Mouse (Mus musculus) small intestine, adult 2 months (tissue): ENCODE data around the gene Fbxl19. TPM values are rescaled to one million over a fixed set of nuclear protein-coding genes. Genes with fewer than 3 reads are reported as not detected.
"Not testable (repeated sequence)": the region's sequence is repeated elsewhere in the genome, so short reads cannot be mapped to it uniquely, and the experiment has no call there.

Experiments
- H3K27ac ChIP-seq: fragments of 200-500 bp; 2 replicates; pipeline ENCODE4 v1.5.1; 2012; ENCODE audit warnings: low read depth, low read length, control low read depth, inconsistent platforms; ENCODE audit not compliant: insufficient read depth
- H3K27me3 ChIP-seq: fragments of 200-500 bp; 2 replicates; pipeline ENCODE4 v1.6.1; 2012; ENCODE audit warnings: mild to moderate bottlenecking, moderate library complexity, low read length, inconsistent platforms; ENCODE audit not compliant: control insufficient read depth, insufficient read depth
- H3K36me3 ChIP-seq: fragments of 200-500 bp; 2 replicates; pipeline ENCODE4 v1.6.1; 2012; ENCODE audit warnings: mild to moderate bottlenecking, low read length, control low read depth, inconsistent platforms; ENCODE audit not compliant: control insufficient read depth, insufficient read depth
- H3K4me1 ChIP-seq: fragments of 200-500 bp; 2 replicates; pipeline ENCODE4 v1.6.1; 2012; ENCODE audit warnings: low read length, inconsistent platforms, mixed read lengths; ENCODE audit not compliant: control insufficient read depth, insufficient read depth, insufficient read length
- H3K4me3 ChIP-seq: fragments of 200-500 bp; 2 replicates; pipeline ENCODE4 v1.5.1; 2012; ENCODE audit warnings: low read depth, mild to moderate bottlenecking, control low read depth, inconsistent platforms, low read length, moderate library complexity
- CTCF ChIP-seq: fragments of 200-500 bp; IDR thresholded peaks from 2 replicates; pipeline ENCODE4 v1.5.1; 2012; ENCODE audit warnings: low read depth, mild to moderate bottlenecking, control low read depth, inconsistent platforms, low read length, moderate library complexity, mixed read lengths; ENCODE audit not compliant: insufficient replicate concordance, insufficient read length; ENCODE audit errors: extremely low read depth
- POLR2A ChIP-seq: fragments of 200-500 bp; IDR thresholded peaks from 2 replicates; pipeline ENCODE4 v1.6.1; 2012; ENCODE audit warnings: low read depth, mild to moderate bottlenecking, control low read depth, inconsistent platforms, low read length, moderate library complexity
- WGBS: fragments of 180-500 bp; shearing (Covaris S2); methylation state at CpG from one replicate; pipeline ENCODE4 v1.1.7; 2018; 5-methylcytosine and 5-hydroxymethylcytosine counted together
- polyA plus RNA-seq: library from polyadenylated mRNA; depleted of rRNA; stranded (reverse); fragments of >200 nt; gene quantifications from 2 replicates; pipeline ENCODE4 v1.2.3, GENCODE M21; 2012

Gene Fbxl19
- polyA plus RNA-seq, 1 experiment = 53.0 TPM

DNA sequence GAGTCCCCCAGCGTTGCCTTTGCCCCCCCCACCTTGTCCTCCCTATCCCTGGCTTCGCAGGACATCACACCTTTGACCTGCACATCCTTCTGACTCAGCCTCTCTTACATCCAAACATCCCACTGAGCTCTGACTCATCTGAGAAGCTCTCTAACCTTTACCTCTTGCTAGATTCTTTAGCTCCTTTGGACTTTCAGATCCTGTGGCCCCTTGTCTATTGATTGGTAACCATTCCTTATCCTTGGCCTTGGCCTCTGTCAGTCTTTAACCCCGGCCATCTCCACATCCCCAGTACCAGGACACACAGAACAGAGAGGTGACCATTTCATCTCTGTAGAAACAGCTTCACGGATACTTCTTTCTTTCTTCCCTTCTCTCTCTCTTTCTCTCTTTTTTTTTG is 14.2 kb upstream of the Fbxl19 start:
- no peak overlapping the region for H3K4me3 ChIP-seq
- no peaks in the 10 kb centered on the region for H3K36me3 ChIP-seq
- WGBS = 50% methylated on average over 4 of the region's 4 CpGs
- no peak for TF ChIP-seq POLR2A
- TF ChIP-seq CTCF = no peak
- H3K27ac ChIP-seq = peak overlapping the region; percentile 18; the same call in 1 of the 2 replicates
- H3K4me1 ChIP-seq = peaks cover 5% of the 10 kb centered on the region; the same call in 1 of the 2 replicates
- no peaks in the 10 kb centered on the region for H3K27me3 ChIP-seq

DNA sequence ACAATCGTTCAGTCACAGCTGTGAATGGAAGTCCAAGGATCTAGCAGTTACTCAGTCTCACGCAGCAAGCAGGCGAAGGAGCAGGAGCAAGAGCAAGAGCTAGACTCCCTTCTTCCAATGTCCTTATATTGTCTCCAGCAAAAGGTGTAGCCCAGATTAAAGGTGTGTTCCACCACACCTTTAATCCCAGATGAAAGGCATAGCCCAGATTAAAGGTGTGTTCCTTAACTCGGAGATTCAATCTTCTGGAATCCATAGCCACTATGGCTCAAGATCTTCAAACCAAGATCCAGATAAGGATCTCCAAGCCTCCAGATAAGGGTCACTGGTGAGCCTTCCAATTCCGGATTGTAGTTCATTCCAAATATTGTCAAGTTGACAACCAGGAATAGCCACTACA is 12.3 kb upstream of the Fbxl19 start, which contains the start of gene Ctf2:
Gene Ctf2, minus strand, starts transcription at position 101 of the 400 bp plus-strand sequence.
- whole genome bisulfite sequencing = 63% methylated on average over 1 of the region's 5 CpGs
- not testable (repeated sequence) for H3K4me3 ChIP-seq, H3K36me3 ChIP-seq, H3K27ac ChIP-seq, H3K27me3 ChIP-seq, H3K4me1 ChIP-seq

DNA sequence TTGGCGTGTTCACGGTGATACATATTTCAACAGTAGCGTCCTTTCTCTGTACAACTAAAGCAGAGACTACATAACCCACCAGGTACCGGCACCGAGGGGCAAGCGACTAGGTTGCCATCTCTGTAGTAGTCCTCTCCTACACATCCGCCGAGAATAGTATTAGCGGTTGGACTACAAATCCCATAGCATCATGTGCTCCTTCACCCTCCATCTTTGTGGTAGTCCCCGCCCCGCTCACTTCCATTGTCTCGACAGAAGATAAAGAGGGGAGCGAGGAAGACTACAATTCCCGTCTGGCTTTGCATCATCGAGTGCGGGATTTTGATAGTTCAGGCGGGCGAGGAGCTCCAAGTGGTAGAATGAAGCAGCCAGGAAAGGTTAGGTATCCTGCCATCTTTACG is 908 bp downstream of the Fbxl19 start:
- Histone ChIP-seq H3K27ac (peak overlapping the region; percentile 73), H3K4me1 (peaks cover 4% of the 10 kb centered on the region; the same call in 1 of the 2 replicates), H3K27me3 (no peaks in the 10 kb centered on the region), H3K36me3 (peaks cover 10% of the 10 kb centered on the region), H3K4me3 (peak overlapping the region; percentile 96)
- WGBS = under 1% methylated on average over 19 of the region's 19 CpGs
- TF ChIP-seq CTCF = 0 out of 2 replicates have a peak, but pooled peaks have one; percentile 6
- no peak for TF ChIP-seq POLR2A

DNA sequence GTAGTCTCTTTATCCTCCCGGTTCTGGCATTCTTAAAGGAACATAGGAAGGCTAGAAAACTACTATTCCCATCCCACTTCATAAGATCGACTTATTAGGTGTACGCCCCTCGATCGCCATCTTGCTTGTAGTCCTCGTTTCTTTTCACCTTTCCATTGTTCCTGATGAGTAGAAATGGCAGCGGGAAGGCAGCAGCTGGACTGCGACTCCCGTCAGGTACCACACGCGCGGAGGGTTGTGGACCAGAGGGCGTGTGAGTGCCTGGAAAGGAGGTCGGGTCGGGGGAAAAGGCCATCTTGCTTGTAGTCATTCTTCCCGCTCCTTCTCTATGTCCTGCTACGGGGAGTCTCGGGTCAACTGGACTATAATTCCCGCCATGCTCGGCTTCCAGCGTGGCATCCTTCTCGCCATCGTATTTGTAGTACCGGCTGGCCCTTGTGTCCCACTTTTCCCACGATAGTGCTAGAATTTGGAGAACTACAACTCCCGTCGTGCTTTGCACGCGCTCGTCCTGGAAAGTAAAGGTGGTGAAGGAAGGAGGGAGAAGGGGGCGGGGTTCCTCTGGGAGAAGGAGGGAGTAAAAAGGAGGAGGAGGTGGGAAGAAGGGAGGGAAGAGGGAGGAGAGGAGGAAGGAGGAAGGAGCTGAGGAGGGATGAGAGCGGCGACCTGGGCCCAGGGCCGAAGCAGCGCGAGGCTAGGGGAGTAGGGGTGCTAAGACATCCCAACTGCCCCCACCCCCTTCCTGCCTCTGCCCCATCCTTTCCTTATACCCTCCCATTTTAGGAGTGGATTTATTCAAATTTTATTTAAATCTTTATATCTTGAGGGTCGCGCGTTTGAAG is 1.5 kb downstream of the Fbxl19 start:
- peaks cover 4% of the 10 kb centered on the region; the same call in 1 of the 2 replicates for H3K4me1 ChIP-seq
- peak overlapping the region; percentile 73 for H3K27ac ChIP-seq
- peak; percentile 60 for TF ChIP-seq POLR2A
- no peak for TF ChIP-seq CTCF
- WGBS = under 1% methylated on average over 39 of the region's 39 CpGs
- H3K27me3 ChIP-seq = no peaks in the 10 kb centered on the region
- H3K4me3 ChIP-seq = peak overlapping the region; percentile 96
- H3K36me3 ChIP-seq = peaks cover 16% of the 10 kb centered on the region

DNA sequence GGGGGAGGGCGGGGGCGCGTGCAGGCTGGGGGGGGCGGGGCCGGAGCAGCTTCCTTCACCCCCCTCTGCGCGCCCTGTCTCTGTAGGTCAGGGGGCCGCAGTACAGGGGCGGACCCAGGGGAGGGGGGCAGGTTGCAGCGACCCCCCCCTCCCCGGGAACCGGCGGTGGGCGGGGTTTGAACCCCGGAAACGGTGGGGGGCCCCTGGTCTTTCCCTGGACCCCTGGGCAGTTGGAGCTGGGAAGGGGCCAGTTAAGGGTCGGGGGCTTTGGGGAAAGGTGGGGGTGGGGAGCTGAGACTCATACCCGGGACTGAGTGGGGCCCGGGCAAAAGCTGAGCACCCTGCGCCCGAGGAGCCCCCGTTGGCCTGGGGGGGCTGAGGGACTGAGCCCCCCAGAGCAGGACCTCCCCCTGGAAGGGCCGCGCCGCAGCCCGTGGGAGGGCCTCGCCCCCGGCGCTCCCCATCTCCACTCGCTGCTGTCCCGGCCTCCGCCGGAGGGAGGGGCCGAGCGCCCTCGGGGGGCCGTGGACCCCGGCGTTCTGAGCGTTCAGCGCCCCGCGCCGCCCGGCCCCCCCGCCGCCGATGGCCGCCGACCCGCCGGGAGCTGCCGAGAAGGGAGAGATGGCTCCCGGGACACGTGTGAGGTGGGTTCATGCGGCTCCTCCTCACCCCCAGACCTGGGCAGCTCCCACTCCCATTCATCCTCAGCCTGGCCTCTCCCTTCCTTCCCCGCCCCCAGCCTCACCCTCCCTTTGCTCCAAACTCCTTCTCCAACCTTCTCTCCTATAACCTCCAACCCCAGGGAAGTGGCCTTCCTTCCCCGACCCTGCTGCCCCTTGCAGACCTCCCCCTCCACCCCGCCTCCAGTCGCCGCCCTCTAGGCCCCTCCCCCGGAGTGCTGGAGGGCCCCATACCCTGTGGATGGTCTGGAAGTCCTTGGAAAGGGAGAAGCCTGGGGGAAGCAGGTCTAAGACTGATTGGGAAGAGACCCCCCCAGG is 2.5 kb downstream of the Fbxl19 start:
- 2% methylated on average over 58 of the region's 62 CpGs for WGBS
- TF ChIP-seq POLR2A = no peak
- no peak for TF ChIP-seq CTCF
- H3K4me3 ChIP-seq = peak overlapping the region; percentile 96
- H3K4me1 ChIP-seq = peaks cover 4% of the 10 kb centered on the region; the same call in 1 of the 2 replicates
- no peaks in the 10 kb centered on the region for H3K27me3 ChIP-seq
- no peak overlapping the region for H3K27ac ChIP-seq
- peaks cover 24% of the 10 kb centered on the region for H3K36me3 ChIP-seq

DNA sequence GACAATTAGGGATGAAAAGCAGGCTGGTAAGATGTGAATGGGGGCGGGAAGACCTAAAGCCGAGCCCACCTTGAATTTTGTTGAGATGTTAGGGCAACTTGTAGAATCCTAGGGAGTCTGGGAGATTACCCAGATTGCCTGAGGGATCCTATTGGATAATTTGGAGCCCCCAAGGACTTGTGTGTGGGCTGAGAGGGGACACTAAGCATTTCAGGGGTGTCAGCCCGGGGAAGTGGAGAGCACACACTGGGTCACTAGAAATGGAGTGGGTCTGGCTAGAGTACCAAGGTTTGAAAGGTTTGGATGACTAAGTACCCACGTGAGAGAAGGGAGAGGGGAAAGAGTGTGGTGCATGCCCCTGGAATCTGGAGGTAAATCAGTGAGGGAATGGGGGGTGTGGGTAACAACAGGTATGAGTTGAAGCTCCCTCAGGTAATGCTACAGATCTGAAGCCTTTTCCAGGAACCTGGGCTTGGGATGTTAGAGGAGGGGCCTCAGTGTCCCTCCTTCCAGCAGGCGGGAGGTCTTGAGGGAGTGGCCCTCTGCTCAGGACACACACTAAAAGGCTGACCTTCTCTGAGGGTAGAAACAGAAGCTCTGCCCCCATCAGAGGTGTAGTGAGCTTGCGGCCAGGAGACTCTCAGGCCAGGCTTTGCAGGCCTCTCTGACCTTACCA is 3.4 kb downstream of the Fbxl19 start:
- H3K27me3 ChIP-seq = no peaks in the 10 kb centered on the region
- H3K36me3 ChIP-seq = peaks cover 32% of the 10 kb centered on the region
- no peak for TF ChIP-seq CTCF
- TF ChIP-seq POLR2A = no peak
- no peak overlapping the region for H3K4me3 ChIP-seq
- H3K27ac ChIP-seq = no peak overlapping the region
- 77% methylated on average over 6 of the region's 6 CpGs for WGBS
- peaks cover 4% of the 10 kb centered on the region; the same call in 1 of the 2 replicates for H3K4me1 ChIP-seq
